Mouse (Mus musculus) CH12.LX (cell line): ENCODE data around the gene Dnajc17. TPM values are rescaled to one million over a fixed set of nuclear protein-coding genes. Genes with fewer than 3 reads are reported as not detected.

ENCODE experiments used
- DNase-seq: peaks from one replicate; pipeline ENCODE4 v3.0.0-alpha.2; 2013; ENCODE audit errors: extremely low read depth
- H3K27ac ChIP-seq: 2 replicates; pipeline ENCODE4 v1.5.1; 2012; ENCODE audit warnings: low read depth, mild to moderate bottlenecking, control low read depth, moderate library complexity; ENCODE audit not compliant: insufficient read depth
- H3K27me3 ChIP-seq: replicated peaks from 2 replicates; pipeline ENCODE3; 2012; ENCODE audit warnings: inconsistent platforms
- H3K36me3 ChIP-seq, 2 experiments: replicated peaks in 1 of 2; 2 replicates each; pipeline versions ENCODE3 to v1.6.1; 2012; ENCODE audit warnings: inconsistent platforms in 1 of 2, low read length in 1 of 2, mild to moderate bottlenecking in 1 of 2, mixed read lengths in 1 of 2, moderate library complexity in 1 of 2; ENCODE audit not compliant: control insufficient read depth in 1 of 2, insufficient read depth in 1 of 2
- H3K4me1 ChIP-seq, 2 experiments: 2 replicates each; pipeline ENCODE4 v1.6.1; 2012; ENCODE audit warnings: inconsistent platforms in 1 of 2, moderate library complexity in 1 of 2; ENCODE audit not compliant: insufficient read depth in 2 of 2, control insufficient read depth in 1 of 2
- H3K4me2 ChIP-seq: 2 replicates; pipeline ENCODE4 v1.6.1; 2012; ENCODE audit warnings: low read depth, mild to moderate bottlenecking, control low read depth; ENCODE audit not compliant: poor library complexity, insufficient read depth, severe bottlenecking
- H3K4me3 ChIP-seq, 3 experiments: fragments of 150-350 bp in 1 of 3; sonication (generic) in 1 of 3; replicated peaks in 1 of 3; 2 replicates each; pipeline versions ENCODE3 to v1.5.1; 2011 to 2012; ENCODE audit warnings: low read depth in 2 of 3, low read length in 2 of 3, mild to moderate bottlenecking in 2 of 3, moderate library complexity in 2 of 3, control low read depth in 1 of 3, improper control_type of control experiment in 1 of 3, inconsistent platforms in 1 of 3, mixed read lengths in 1 of 3; ENCODE audit not compliant: poor library complexity in 1 of 3
- H3K79me2 ChIP-seq: replicated peaks from 2 replicates; pipeline ENCODE4 v1.6.1; 2012; ENCODE audit warnings: mild to moderate bottlenecking, moderate library complexity; ENCODE audit not compliant: control insufficient read depth, poor library complexity, insufficient read depth, severe bottlenecking; ENCODE audit errors: extremely low read depth
- H3K9ac ChIP-seq: 2 replicates; pipeline ENCODE4 v1.6.1; 2012; ENCODE audit warnings: low read depth, mild to moderate bottlenecking, control low read depth, moderate library complexity; ENCODE audit not compliant: insufficient read depth
- H3K9me3 ChIP-seq: replicated peaks from 2 replicates; pipeline ENCODE3; 2012; ENCODE audit warnings: low read length, inconsistent platforms, mixed read lengths
- ETS1 ChIP-seq: conservative IDR thresholded peaks from 2 replicates; pipeline ENCODE4 v1.6.1; 2012; ENCODE audit warnings: low read depth, mild to moderate bottlenecking, inconsistent platforms, low read length, improper control_type of control experiment, moderate library complexity
- GABPA ChIP-seq: IDR thresholded peaks from 2 replicates; pipeline ENCODE4 v1.6.1; 2012; ENCODE audit warnings: low read depth, low read length, improper control_type of control experiment, inconsistent platforms; ENCODE audit not compliant: insufficient replicate concordance
- IRF4 ChIP-seq: IDR thresholded peaks from 2 replicates; pipeline ENCODE4 v1.6.1; 2014; ENCODE audit warnings: low read depth, mild to moderate bottlenecking, inconsistent platforms, low read length, improper control_type of control experiment
- JUND ChIP-seq: conservative IDR thresholded peaks from 2 replicates; pipeline ENCODE4 v1.6.1; 2011; ENCODE audit warnings: low read depth, low read length, improper control_type of control experiment
- KAT2A ChIP-seq: IDR thresholded peaks from 2 replicates; pipeline ENCODE4 v1.6.1; 2012; ENCODE audit warnings: low read length, improper control_type of control experiment, inconsistent platforms; ENCODE audit not compliant: insufficient replicate concordance
- MAX ChIP-seq: IDR thresholded peaks from 2 replicates; pipeline ENCODE4 v1.6.1; 2011; ENCODE audit warnings: low read length, improper control_type of control experiment
- NRF1 ChIP-seq: IDR thresholded peaks from 2 replicates; pipeline ENCODE4 v1.6.1; 2014; ENCODE audit warnings: low read depth, mild to moderate bottlenecking, inconsistent platforms, low read length, improper control_type of control experiment, moderate library complexity
- PAX5 ChIP-seq: IDR thresholded peaks from 2 replicates; pipeline ENCODE4 v1.6.1; 2012; ENCODE audit warnings: low read length, inconsistent platforms, mixed read lengths
- POLR2AphosphoS2 ChIP-seq: IDR thresholded peaks from 2 replicates; pipeline ENCODE4 v1.6.1; 2011; ENCODE audit warnings: low read depth, low read length, improper control_type of control experiment
- RAD21 ChIP-seq: IDR thresholded peaks from 2 replicates; pipeline ENCODE4 v1.6.1; 2011; ENCODE audit warnings: low read depth, mild to moderate bottlenecking, low read length, improper control_type of control experiment, moderate library complexity
- RCOR1 ChIP-seq: conservative IDR thresholded peaks from 2 replicates; pipeline ENCODE4 v1.6.1; 2012; ENCODE audit warnings: low read depth, mild to moderate bottlenecking, inconsistent platforms, low read length, improper control_type of control experiment
- SMC3 ChIP-seq: IDR thresholded peaks from 2 replicates; pipeline ENCODE4 v1.6.1; 2011; ENCODE audit warnings: low read depth, low read length, improper control_type of control experiment
- TBP ChIP-seq: conservative IDR thresholded peaks from 2 replicates; pipeline ENCODE4 v1.6.1; 2011; ENCODE audit warnings: low read depth, low read length, improper control_type of control experiment
- TCF12 ChIP-seq: IDR thresholded peaks from 2 replicates; pipeline ENCODE4 v1.6.1; 2014; ENCODE audit warnings: low read depth, mild to moderate bottlenecking, inconsistent platforms, low read length, improper control_type of control experiment
- USF2 ChIP-seq: conservative IDR thresholded peaks from 2 replicates; pipeline ENCODE4 v1.6.1; 2011; ENCODE audit warnings: low read depth, low read length, improper control_type of control experiment
- ZNF384 ChIP-seq: IDR thresholded peaks from 2 replicates; pipeline ENCODE4 v1.6.1; 2012; ENCODE audit warnings: low read depth, low read length, improper control_type of control experiment, inconsistent platforms
- dilution Hi-C: fragments of 300-500 bp; cut with MboI; formaldehyde crosslinking; loops from 2 replicates; pipeline ENCODE4 v1.14.3; 2020; ENCODE audit warnings: low sequenced_read_pairs; ENCODE audit not compliant: extremely low pct_unique_long_range_greater_than_20kb, extremely low pct_ligation_motif_present
- in situ Hi-C: fragments of 300-500 bp; cut with MboI; formaldehyde crosslinking; loops from 3 replicates; pipeline ENCODE4 v1.14.3; 2019; ENCODE audit warnings: low sequenced_read_pairs, low pct_ligation_motif_present, low pct_unique_long_range_greater_than_20kb, mixed read lengths
- polyA plus RNA-seq: library from polyadenylated mRNA; unstranded; fragments of >175 nt; gene quantifications from 2 replicates; pipeline ENCODE4 v1.2.1, GENCODE M21; 2012; ENCODE audit warnings: low read depth; ENCODE audit not compliant: insufficient read length
- total RNA-seq, 2 experiments: library from RNA; depleted of rRNA; stranded (reverse); fragments of 300-350 nt in 1 of 2; fragments of >200 nt in 1 of 2; gene quantifications; 2 replicates each; pipeline ENCODE4 v1.2.3; 2012 to 2014

Dnajc17 gene
- total and polyA plus RNA-seq, 3 experiments, result 15.3 to 22.9 (median 19.8) TPM

DNA sequence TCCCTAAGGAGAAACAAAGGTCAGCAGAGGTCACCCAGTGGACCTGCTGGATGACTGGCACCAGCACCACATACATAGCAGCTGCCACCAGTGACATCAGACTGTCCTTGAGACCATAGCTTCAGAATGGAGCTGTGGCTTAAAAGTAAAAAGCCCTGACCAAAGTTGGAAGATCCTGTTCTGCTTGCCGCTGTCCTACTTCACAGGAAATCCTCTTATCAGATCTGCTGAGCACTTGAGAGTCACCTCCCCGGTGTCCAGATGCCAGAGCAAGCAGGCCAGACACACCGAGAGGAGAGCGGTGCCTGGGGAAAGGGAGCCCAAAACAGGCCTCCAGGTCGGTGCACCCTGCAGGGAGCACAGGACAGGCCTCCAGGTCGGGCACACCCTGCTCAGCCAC lies 56.3 kb downstream of the Dnajc17 start:
- Histone ChIP-seq H3K4me1 (peaks cover 3 to 10% of the 10 kb centered on the region in 2 experiments; a peak in 3 of 4 replicates), H3K4me2 (no peak overlapping the region), H3K4me3 (no peak overlapping the region), H3K36me3 (peaks cover 60 to 76% of the 10 kb centered on the region in 2 experiments), H3K27me3 (no peaks in the 10 kb centered on the region), H3K9ac (no peak overlapping the region), H3K79me2 (peaks cover 21% of the 10 kb centered on the region), H3K27ac (no peak overlapping the region), H3K9me3 (no peaks in the 10 kb centered on the region)
- no peak for DNase-seq
- TF ChIP-seq SMC3 (no peak), ZNF384 (no peak), RCOR1 (no peak), KAT2A (no peak), ETS1 (no peak), PAX5 (no peak), USF2 (no peak), TBP (no peak), RAD21 (no peak), NRF1 (no peak), JUND (no peak), IRF4 (no peak)
- in situ Hi-C loops, result no loop called here
- dilution Hi-C loops, result no loop called here

DNA sequence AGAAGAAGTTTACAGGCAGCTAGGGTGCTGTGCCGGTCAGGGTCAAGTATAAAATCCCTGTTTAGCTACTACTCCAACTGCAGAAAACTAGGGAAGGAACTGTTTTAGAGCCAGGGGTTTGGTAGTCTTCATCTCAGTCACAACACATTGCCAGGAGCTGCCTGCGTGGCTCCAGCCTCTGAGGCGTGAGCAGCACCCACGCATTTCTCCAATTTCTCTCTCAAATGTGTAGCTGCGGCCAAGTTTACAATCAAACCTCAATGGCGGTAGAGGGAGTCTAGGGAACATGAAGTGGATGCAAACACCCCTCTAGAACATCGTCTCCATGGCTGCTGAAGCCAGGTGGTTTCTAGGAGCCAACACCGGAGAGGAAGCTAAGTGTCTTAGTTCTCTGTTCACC lies 60.8 kb downstream of the Dnajc17 start:
- DNase-seq, result no peak
- H3K27me3 ChIP-seq, result no peaks in the 10 kb centered on the region
- no peaks in the 10 kb centered on the region for H3K4me1 ChIP-seq
- no peak overlapping the region for H3K4me2 ChIP-seq
- no peak overlapping the region for H3K27ac ChIP-seq
- no peaks in the 10 kb centered on the region for H3K79me2 ChIP-seq
- H3K4me3 ChIP-seq, result no peak overlapping the region
- in situ Hi-C loops (loop anchor here (10.0 kb wide), 1 partner anchor 47 kb away; no protein-coding TSS in a partner anchor), dilution Hi-C loops (no loop called here)
- H3K36me3 ChIP-seq, result peaks cover 81 to 95% of the 10 kb centered on the region in 2 experiments
- H3K9me3 ChIP-seq, result peaks cover 9% of the 10 kb centered on the region
- no peak for TF ChIP-seq GABPA
- TF ChIP-seq MAX, result no peak
- no peak for TF ChIP-seq IRF4
- TF ChIP-seq POLR2AphosphoS2, result no peak
- TF ChIP-seq SMC3, result no peak
- TF ChIP-seq ZNF384, result no peak
- no peak for TF ChIP-seq TCF12
- TF ChIP-seq USF2, result no peak
- no peak for TF ChIP-seq TBP
- H3K9ac ChIP-seq, result no peak overlapping the region
